Mouse (Mus musculus) adrenal gland, adult 18-20 months (tissue): ENCODE results near the gene Picalm. TPM values are rescaled to one million over a fixed set of nuclear protein-coding genes. Genes with fewer than 3 reads are reported as not detected.

Source experiments
- DNase-seq, 2 experiments: peaks; one replicate each; pipeline ENCODE4 v3.0.0; 2021 to 2022; ENCODE audit warnings: low spot score in 2 of 2
- long read RNA-seq, 2 experiments: library from polyadenylated mRNA; stranded (forward); transcript quantifications; one replicate each; pipeline ENCODE4 v2.0.0; 2021
- total RNA-seq, 2 experiments: library from RNA; stranded (reverse); gene quantifications; 1 replicate in 1 of 2; 2 replicates in 1 of 2; pipeline ENCODE4 v1.2.3; 2021

Picalm gene
- total RNA-seq = 100 to 1,000 TPM; 134 to 172 TPM
- long read RNA-seq, experiment 1, transcript Picalm-205 (19 exons, 3,489 nt) = minor isoform, 9 of 48 reads
- long read RNA-seq, experiment 1, transcript Picalm-212 (20 exons, 3,427 nt) = major isoform, 15 of 48 reads
- long read RNA-seq, experiment 1, transcript Picalm-215 (20 exons, 3,511 nt) = minor isoform, 8 of 48 reads
- long read RNA-seq, experiment 1, transcript Picalm-201 (21 exons, 3,528 nt) = minor isoform, 5 of 48 reads
- long read RNA-seq, experiment 1, partial matches to known transcripts = 6 of 48 reads
- long read RNA-seq, experiment 1, other reads (novel, unspliced or antisense) = 4 of 48 reads
- long read RNA-seq, experiment 2, full-length matches to known transcripts = 16 of 44 reads
- long read RNA-seq, experiment 2, partial matches to known transcripts = 21 of 44 reads
- long read RNA-seq, experiment 2, other reads (novel, unspliced or antisense) = 7 of 44 reads

DNA sequence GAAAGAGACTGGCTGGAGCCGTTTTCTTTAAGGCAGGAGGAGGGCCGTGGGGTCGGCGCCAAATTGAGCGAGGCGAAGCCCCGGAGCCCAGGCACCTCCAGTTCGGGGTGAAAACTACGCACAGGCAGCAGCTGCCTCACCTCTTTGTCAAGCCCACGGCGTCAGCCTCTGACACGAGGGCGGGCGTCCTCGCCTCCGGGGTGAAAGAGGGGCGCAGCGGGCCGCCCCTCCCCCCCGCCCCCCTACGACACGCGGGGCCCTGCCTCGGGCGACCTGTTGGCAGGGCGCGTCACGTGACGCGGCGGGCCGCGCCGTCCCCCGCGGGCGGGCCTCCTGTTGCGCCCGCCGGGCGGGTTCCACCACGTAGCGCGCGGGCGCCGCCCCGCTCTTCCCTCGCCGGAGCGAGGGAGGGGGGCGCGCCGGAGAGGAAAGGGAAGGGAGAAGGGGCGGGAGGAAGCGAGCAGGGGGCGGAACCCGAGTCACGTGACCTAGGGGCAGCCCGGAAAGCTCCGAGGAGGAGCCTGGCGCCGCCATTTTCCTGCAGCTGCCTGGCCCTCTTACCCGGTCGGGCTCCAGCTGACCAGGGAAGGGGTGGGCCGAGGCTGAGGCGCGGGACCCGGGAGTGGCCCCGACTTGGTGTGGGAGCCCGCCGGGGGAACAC lies at the start of gene Picalm:
Gene Picalm (plus strand): TSS at position 482 of the 661 bp plus-strand sequence.
- peak; percentile 97 for DNase-seq

DNA sequence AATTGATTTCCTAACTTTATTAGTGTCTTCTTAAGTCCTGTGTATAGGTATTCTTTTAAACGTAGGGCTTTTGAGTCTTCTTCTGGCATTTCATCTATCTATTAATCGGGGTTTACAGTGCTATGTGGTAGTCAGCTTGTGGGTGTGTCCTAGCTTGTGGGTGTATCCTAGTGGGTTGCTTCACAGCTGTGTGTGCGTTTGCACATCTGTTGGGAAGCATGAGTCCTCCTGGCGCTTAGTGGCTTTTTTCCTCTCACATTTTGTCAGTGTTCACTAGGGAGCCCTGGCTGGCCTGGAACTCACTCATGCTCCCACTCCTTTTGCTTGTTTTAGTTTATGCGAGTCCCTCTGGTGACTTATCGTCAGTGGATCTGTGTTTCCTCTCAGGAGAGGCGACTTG lies 46.2 kb upstream of the Picalm start:
- no peak for DNase-seq

DNA sequence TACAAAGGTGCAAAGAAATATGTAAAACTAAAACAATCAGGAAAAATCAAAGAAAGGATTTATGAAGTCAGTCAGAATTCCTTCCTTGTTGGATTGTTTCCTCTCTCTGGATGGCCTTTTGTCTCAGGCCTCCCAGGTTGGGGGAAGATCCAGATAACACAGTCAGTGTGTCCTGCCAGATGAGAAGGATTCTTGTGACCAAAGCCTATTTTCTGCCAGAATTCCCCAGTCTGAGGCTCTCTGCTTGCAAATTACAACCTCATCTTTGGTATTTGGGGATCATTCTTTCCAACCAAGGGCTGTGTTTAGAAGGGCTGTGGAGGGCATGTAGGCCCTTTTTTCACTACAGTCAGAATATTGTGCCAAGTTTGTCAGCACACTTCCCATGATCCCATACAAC lies 45.5 kb upstream of the Picalm start:
- no peak for DNase-seq

DNA sequence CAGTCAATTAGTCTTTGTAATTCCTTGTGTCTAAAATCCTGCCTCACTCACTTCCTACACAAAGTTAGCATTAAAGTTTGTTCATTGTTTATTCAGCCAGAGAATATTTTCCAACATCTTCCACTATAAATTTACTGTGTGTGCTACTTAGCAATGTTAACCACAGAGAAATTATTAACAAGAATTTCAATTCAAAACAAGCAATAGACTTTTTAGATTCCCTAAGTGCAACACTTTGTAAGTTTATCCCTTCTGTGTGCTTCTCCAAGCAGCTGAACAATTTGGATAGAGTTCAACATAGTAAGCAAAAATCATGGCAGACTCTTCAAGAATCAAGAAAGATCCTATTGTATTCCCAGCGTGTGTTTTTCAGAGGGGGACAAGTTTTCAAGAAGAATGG lies 44.3 kb upstream of the Picalm start:
- DNase-seq = no peak

DNA sequence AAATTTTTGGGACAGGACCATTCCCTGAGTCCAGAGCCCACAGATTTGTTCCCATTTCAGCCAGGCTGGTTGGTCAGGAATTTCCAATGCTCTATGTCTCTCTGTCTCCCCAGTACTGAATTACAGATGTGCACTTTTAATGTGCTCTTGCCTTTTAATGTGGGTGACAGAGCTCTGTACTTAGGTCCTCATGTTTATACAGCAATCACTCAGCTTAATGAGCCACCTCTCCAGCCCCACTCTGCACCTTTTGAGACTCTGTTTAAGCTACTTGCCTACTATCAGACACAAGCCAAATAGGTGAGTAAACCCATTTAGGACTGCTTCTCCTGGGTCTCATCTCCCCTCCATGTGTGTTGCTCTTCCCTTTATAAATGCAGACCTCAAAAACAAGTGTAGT lies 43.2 kb upstream of the Picalm start:
- DNase-seq = no peak

DNA sequence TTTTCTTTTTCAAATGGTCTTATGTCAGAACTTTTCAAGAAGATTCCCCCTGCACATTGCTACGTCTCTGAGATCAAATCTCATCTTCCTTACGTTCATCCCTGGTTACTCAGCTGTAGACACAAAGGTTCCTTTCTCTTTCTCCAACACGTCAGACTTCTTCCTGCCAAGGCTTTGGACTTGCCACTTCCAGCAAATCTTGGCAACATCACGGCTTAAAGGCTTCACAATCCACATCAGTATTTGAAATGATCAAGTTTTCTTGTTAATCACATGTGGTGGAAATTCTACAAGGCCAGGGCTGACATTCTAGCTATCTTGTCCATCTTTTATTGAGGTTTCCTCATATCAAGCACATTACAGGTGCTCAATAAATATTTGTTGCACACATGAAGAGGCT lies 39.0 kb upstream of the Picalm start:
- DNase-seq = no peak

DNA sequence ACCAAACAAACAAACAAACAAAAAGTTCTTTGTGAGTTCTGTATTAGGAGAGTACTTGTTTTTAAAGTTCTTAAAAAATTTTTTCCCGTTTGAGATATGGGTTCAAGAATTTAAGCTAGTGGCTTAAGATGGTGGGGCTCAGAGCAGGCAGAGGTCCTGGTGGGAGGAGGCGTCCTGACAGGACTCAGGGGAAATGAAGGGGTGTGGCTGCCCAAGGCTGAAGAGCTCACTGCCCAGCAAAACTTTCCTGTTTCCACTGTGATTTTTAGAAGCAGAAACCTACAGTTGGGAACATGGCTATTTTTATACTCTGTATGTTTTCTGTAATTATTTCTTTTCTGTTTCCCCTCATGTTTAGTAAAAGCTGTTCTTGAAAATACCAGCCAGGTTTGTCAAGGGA lies 38.3 kb upstream of the Picalm start:
- no peak for DNase-seq

DNA sequence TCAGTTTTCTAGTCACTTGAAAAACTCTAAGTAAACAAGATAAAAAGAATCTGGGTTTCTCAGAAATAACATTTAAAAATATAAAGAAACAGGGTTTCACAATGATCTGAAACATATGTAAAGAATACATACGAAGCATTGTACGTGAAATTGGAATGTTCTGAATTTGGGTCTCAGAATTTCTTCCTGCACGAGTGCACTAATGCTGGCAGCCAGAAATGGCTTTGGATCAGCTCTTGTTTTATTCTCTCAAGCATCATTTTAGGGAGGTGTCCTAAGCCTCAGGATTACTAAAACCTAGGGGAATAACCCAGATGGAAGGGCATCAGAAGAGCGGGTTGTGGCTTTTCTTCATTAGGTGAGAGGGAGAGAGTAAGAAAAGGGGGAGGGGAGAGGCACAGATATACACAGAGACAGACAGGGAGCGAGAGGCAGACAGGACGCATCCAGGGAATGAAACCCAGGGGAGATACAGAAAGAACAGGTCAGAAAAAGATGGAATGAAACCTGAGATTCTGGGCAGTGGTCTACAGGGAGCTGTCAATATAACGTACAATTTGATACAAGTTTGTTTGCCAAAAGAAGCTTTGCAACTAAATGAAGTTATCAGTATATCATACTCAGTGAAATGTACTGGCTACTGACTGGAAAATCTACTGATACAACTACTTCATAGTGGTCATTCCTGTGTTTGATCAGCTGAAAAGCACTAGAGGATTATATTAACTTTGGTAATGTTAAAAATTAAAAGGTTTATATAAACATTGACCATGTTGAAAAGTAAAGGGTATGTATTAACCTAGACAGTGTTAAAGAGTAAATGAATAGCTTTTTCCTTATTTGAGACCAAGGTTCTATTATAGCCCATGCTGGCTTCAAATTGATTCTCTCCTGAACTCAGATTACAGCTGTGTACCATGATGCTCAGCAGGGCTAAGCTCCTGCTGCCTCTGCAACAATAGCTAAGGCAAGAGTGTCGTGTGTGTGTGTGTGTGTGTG lies 37.3 kb upstream of the Picalm start:
- DNase-seq = no peak

DNA sequence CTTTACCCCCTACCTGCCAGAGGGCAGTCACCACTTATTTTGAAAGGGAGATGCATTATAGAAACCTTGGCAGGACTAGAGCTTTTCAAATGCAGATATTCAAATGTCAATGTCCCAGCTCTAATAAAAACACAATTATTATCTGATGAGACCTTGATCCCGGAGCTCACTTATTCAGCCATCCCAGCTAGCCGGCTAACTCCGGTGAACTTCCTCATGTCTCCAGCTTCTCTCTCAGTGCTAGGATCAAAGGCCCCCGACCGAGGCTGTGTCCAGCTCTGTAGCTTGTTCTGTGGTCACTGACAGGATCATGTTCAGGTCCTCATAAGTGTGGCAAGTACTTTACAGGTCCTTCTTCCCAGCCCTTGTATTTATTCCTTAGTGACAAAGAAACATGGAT lies 34.9 kb upstream of the Picalm start:
- no peak for DNase-seq

DNA sequence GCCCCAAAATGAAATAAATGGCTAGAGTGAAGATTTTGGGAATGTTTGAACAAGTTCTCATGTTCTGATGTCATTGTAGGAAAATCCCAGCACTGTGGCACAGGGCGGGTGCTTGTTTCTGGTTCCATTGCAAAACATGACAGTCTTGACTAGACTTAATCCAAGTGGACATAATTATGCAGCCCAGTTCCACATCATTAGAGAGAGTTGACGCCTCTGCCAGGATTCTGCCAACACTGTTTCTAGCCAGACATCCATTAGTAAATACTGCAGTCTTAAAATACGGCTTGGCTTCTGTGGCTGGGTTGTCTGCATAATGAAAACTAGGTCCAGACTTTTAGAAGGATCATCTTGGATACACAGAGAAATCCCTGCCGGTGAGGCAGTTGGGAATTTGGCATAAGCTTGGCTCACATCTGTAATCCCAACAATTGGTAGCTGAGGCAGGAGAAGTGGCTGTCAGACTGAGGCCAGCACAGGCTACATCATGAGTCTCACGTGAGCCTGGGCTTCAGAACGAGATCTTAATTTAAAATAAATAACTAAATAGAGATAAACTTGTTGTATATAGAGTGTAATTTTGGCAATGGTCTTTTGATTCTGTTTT lies 34.1 kb upstream of the Picalm start:
- no peak for DNase-seq

DNA sequence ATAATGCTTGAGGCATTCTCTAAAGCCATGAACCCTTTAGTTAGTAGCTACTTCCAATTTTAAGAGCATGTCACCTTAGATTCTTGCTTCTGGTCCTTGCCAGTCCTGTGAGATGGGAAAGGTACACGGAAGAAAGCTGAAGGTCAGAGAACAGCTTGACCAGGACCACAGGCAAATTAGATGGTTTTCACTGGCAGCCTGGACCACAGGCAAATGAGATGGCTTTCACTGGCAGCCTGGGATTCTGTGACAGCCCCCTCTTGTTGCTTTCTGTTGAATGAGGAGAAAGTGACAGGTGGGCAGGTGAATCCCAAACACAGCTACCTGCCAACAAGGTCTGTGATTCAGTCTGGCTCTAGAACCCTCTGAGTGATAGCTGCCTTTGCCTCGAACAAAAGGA lies 33.4 kb upstream of the Picalm start:
- DNase-seq = no peak

DNA sequence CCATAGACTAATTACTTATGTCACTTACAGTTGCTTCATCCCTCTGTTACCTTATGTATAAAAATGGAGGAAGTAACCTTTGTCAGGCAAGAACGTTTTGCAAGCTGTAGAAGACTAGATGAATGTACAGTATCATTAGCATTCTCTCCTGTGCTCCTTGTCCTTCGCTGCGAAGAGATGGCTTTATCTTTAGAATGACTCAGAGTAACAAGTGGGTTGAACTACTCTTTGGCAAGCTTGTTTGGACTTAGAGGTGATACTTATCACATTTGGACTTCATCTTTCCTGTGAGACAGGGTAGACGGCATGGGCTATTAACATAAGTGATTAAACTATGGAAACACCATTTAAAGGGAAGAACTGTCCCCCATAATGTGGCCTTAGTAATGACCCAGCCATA lies 31.8 kb upstream of the Picalm start:
- DNase-seq = no peak

DNA sequence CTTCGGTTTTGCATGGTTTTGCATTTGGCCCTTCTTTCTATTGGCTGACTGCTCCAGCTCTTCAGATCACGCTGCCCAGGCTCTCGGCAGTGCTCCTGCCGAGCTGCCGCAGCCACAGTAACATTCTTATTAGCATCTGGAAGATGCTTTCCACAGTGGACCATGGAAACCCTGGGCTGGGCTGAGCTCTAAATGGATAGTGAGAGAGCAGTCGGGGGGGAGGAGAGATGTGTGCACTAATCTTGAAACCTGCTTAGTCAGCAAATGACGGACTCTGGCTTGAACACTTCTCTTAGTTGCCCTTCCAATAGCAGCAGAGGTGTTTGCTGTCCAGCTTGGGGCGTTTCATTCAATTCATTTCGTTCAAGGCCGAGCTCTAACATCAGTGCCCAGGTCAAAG lies 30.8 kb upstream of the Picalm start:
- no peak for DNase-seq

DNA sequence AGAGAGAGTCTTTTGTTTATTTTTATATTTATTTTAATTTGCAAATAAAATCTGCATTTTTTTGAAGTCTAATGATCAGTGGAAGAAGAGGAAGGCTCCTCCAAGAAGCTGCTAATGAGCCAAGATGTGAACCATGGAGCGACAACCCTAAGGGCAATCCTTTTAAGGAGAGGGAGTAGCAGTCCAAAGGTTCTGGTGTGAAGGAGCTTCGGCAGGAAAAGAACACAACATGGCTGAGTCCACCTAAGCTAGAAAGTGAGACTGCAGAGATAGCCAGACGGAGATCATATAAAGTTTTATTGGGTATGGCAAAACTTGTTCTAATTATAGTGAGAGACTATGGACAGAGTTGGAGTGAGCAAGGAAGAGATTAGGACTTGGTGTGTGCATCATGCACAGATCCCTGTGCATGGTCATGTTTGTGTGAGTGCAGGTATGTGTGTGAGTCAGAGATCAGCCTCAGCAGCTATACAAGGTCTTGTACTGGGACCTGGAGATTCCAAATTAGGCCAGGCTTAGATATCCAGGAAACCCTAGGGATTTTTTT lies 29.3 kb upstream of the Picalm start:
- no peak for DNase-seq

DNA sequence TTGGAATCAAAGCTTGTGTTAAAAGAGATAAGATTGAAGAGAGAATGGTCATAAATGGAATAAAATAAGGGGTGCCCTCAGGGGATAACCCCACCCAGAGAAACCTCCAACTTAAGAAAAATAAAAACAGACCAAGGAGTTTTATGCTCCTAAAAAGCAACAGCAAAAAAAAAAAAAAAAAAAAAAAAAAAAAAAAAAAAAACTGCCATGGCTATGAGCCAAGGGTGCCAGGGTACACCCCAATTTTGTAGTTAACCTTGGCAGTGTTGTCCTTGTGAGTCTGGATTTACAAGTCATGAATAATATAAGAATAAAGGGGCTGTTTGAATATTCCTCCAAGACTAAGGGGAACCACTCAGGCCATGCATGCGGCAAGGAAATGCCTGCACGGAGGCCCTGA lies 13.9 kb upstream of the Picalm start:
- DNase-seq = no peak

DNA sequence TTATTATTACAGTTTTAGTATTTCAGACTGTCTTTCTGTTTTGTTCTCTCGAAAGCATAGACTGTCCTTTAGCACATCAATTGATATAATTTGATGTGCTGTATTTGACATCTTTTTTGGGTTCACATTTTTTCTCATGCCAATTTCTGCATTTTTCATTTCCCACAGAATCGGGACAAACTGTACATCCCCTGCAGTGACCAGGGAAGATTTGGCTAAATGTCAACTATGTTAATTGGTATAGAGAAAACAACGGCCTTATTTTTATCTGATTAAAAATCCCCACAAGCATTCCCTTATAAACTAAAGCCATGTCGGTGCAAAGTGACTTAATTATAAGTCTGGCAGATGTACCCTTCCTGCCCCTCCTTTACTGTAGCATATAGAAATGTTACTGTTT lies 9.9 kb upstream of the Picalm start:
- DNase-seq = no peak

DNA sequence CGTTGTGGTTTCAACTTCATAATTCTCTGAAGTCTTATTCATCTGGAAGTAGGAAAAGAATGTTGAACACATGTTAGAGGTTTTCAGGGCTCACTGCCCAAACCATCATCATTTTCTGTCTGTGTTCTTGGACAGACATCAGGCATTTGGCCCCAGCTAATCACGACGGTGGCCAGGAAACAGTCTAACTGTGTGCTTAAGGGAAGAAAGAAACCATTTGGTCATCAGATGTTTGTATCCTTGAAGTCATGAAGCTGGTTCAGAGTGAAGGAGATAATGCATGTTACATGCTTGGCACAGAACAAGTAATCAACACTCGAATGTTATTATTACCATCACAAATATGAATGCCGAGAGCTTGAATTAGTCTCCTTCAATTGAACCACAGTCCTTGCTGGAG lies 5.0 kb upstream of the Picalm start:
- no peak for DNase-seq

DNA sequence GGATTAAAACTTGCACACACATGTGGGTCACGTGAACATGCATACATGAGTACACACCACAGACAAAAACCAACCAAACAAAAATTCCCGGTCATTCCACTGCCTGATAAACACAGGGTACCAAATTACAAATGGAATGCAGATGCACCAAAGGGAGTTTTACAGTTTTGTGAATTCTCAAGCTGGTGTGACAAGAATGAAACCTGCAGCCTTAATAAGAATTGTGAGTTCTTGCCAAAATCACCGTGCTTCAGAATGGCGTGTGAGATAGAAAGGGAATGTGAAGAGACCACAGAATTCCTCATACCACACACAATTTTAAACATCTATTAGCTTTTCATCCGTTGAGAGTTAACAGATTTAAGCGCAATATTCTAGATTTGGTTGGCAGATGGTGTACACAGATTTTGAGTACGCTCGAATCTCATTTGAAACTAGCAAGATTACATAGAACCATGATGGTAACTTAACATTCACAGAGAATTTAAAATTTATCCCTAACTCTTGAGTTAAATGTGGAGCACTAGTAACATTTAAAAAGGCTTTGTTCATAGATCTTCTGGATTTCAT lies 1.3 kb upstream of the Picalm start:
- no peak for DNase-seq

DNA sequence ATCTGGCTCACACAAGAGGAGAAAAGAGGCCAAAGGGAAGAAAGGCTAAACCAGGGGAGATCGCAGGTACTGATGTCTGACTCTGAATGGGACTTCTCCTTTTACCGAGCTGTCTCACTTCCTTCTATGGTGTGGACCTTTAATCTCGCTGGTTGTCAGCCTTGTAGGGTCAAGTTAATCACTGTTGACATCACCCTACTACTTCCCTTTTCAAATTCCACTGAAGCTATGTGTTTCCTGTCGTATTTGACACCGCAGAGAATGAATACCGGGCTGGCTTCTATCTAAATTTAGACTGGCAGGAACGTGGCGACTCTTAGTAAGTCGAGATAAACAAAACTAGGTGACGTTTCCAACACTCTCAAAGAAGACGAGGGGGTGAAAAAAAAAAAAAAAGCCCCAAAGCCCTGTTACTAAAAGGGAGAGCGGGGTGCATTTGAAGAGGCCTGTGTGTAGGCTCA lies 712 bp upstream of the Picalm start:
- DNase-seq = peak in 1 of 2 experiments; percentile 23
